Mouse (Mus musculus) hindbrain, postnatal 0 days (tissue): ENCODE data around the gene Ptchd1. TPM values are rescaled to one million over a fixed set of nuclear protein-coding genes. Genes with fewer than 3 reads are reported as not detected.
A peak's percentile ranks its signal among the peaks of the same experiment; 100 is the strongest.

ENCODE experiments used
- ATAC-seq: fragments of 200-750 bp; cut with Nextera tagmentation; 2 replicates; pipeline ENCODE4 v1.8.0; 2017; ENCODE audit warnings: mild to moderate bottlenecking, moderate TSS enrichment, moderate library complexity
- DNase-seq: peaks from one replicate; pipeline ENCODE4 v3.0.0-alpha.2; 2015; ENCODE audit warnings: low spot score
- H3K27ac ChIP-seq: fragments of 300-500 bp; sonication (generic); 2 replicates; pipeline ENCODE4 v1.5.1; 2014; ENCODE audit warnings: mild to moderate bottlenecking
- H3K27me3 ChIP-seq: fragments of 300-500 bp; sonication (generic); 2 replicates; pipeline ENCODE4 v1.6.1; 2014; ENCODE audit warnings: low read length, mixed read lengths; ENCODE audit not compliant: insufficient read depth
- H3K36me3 ChIP-seq: fragments of 300-500 bp; sonication (generic); 2 replicates; pipeline ENCODE4 v1.6.1; 2014; ENCODE audit warnings: low read length, mixed read lengths; ENCODE audit not compliant: insufficient read depth
- H3K4me1 ChIP-seq: fragments of 300-500 bp; sonication (generic); 2 replicates; pipeline ENCODE4 v1.6.1; 2014; ENCODE audit warnings: antibody characterized with exemption, low read length, mixed read lengths; ENCODE audit not compliant: insufficient read depth
- H3K4me2 ChIP-seq: fragments of 300-500 bp; sonication (generic); 2 replicates; pipeline ENCODE4 v1.6.1; 2014; ENCODE audit warnings: low read depth, mild to moderate bottlenecking, low read length, moderate library complexity, mixed read lengths
- H3K4me3 ChIP-seq: fragments of 300-500 bp; sonication (generic); 2 replicates; pipeline ENCODE4 v1.5.1; 2014; ENCODE audit warnings: low read length
- H3K9ac ChIP-seq: fragments of 300-500 bp; sonication (generic); replicated peaks from 2 replicates; pipeline ENCODE4 v1.6.1; 2014; ENCODE audit warnings: mild to moderate bottlenecking, low read length, moderate library complexity, mixed read lengths
- H3K9me3 ChIP-seq: fragments of 300-500 bp; sonication (generic); 2 replicates; pipeline ENCODE4 v1.6.1; 2016; ENCODE audit warnings: low read length, mixed read lengths
- CTCF ChIP-seq: IDR thresholded peaks from 2 replicates; pipeline ENCODE4 v1.5.1; 2016; ENCODE audit warnings: antibody characterized with exemption, control low read depth, low read depth
- WGBS: fragments of 180-500 bp; shearing (Covaris S2); extraction: QIAGEN DNeasy Blood & Tissue Kit; methylation state at CpG from one replicate; pipeline ENCODE4 v1.1.7; 2014; 5-methylcytosine and 5-hydroxymethylcytosine counted together
- polyA plus RNA-seq: library from polyadenylated mRNA; unstranded; fragments of >200 nt; fragmentation: Nextera tagmentation; extraction: Ambion mirVana; gene quantifications from 2 replicates; pipeline ENCODE4 v1.2.1, GENCODE M21; 2015
- total RNA-seq: library from RNA; depleted of rRNA; stranded (reverse); fragments of >200 nt; gene quantifications from 2 replicates; pipeline ENCODE4 v1.2.3, GENCODE M21; 2014; rRNA removed

The Ptchd1 gene
- 21.7 and 32.0 TPM in 2 replicates for total RNA-seq
- polyA plus RNA-seq = 14.1 and 15.1 TPM in 2 replicates

GRCm38 (mm10) chrX:155623701-155624281 lies at the start of gene Ptchd1:
Gene Ptchd1 (minus strand): TSS chrX:155623814.
- DNase-seq (peak; percentile 51), ATAC-seq (peak; percentile 81)
- H3K4me3 ChIP-seq = peak within 1 kb of the TSS; percentile 54
- no peaks in the 10 kb centered on the region for H3K4me1 ChIP-seq
- peak within 1 kb of the TSS; percentile 61 for H3K9ac ChIP-seq
- no peaks in the 10 kb centered on the region for H3K27me3 ChIP-seq
- no peak for TF ChIP-seq CTCF
- H3K36me3 ChIP-seq = no peaks in the 10 kb centered on the region
- WGBS = 51% methylated on average over 21 of the region's 34 CpGs
- peak within 1 kb of the TSS; percentile 79 for H3K27ac ChIP-seq
- H3K4me2 ChIP-seq = peak within 1 kb of the TSS; percentile 63
- H3K9me3 ChIP-seq = no peaks in the 10 kb centered on the region

- DNase-seq (no peak), ATAC-seq (no peak)
- Histone ChIP-seq H3K4me2 (no peak overlapping the region), H3K27me3 (no peaks in the 10 kb centered on the region), H3K4me1 (no peaks in the 10 kb centered on the region), H3K4me3 (no peak overlapping the region), H3K9ac (no peak overlapping the region), H3K27ac (no peak overlapping the region), H3K9me3 (no peaks in the 10 kb centered on the region), H3K36me3 (no peaks in the 10 kb centered on the region)
- TF ChIP-seq CTCF = no peak
- 65% methylated on average over 1 of the region's 1 CpGs for WGBS
Measured at GRCm38 (mm10) chrX:155657971-155658370, 34.4 kb upstream of the Ptchd1 start.

- H3K27ac ChIP-seq = no peak overlapping the region
- no peak for DNase-seq
- no peak overlapping the region for H3K9ac ChIP-seq
- TF ChIP-seq CTCF = no peak
- H3K27me3 ChIP-seq = no peaks in the 10 kb centered on the region
- no peaks in the 10 kb centered on the region for H3K9me3 ChIP-seq
- no peak overlapping the region for H3K4me3 ChIP-seq
- no peak for ATAC-seq
- no peaks in the 10 kb centered on the region for H3K36me3 ChIP-seq
- H3K4me1 ChIP-seq = no peaks in the 10 kb centered on the region
- no peak overlapping the region for H3K4me2 ChIP-seq
- WGBS = 87% methylated on average over 3 of the region's 3 CpGs
Measured at GRCm38 (mm10) chrX:155645975-155646374, 22.4 kb upstream of the Ptchd1 start.

- peak; percentile 14 for DNase-seq
Measured at GRCm38 (mm10) chrX:155643975-155644374, 20.4 kb upstream of the Ptchd1 start.

GRCm38 (mm10) chrX:155625671-155626196 lies 2.1 kb upstream of the Ptchd1 start:
- no peak for TF ChIP-seq CTCF
- ATAC-seq (no peak), DNase-seq (peak; percentile 2)
- H3K27ac ChIP-seq = no peak overlapping the region
- H3K4me3 ChIP-seq = peak overlapping the region; percentile 12
- H3K9me3 ChIP-seq = no peaks in the 10 kb centered on the region
- no peaks in the 10 kb centered on the region for H3K4me1 ChIP-seq
- no peaks in the 10 kb centered on the region for H3K27me3 ChIP-seq
- H3K4me2 ChIP-seq = peak overlapping the region; percentile 63
- H3K36me3 ChIP-seq = no peaks in the 10 kb centered on the region
- 23% methylated on average over 13 of the region's 13 CpGs for WGBS
- H3K9ac ChIP-seq = no peak overlapping the region

More at GRCm38 (mm10) chrX:155643975-155644374, 20.4 kb upstream of the Ptchd1 start:
- no peak for ATAC-seq
- peak; percentile 74 for TF ChIP-seq CTCF
- Histone ChIP-seq H3K4me3 (no peak overlapping the region), H3K4me1 (no peaks in the 10 kb centered on the region), H3K9ac (no peak overlapping the region), H3K9me3 (no peaks in the 10 kb centered on the region), H3K4me2 (no peak overlapping the region), H3K27ac (no peak overlapping the region), H3K36me3 (no peaks in the 10 kb centered on the region), H3K27me3 (no peaks in the 10 kb centered on the region)
- 15% methylated on average over 1 of the region's 1 CpGs for WGBS

GRCm38 (mm10) chrX:155624895-155625294 lies 1.3 kb upstream of the Ptchd1 start:
- no peak for TF ChIP-seq CTCF
- no peak overlapping the region for H3K9ac ChIP-seq
- no peaks in the 10 kb centered on the region for H3K9me3 ChIP-seq
- no peak for DNase-seq
- ATAC-seq = no peak
- H3K4me3 ChIP-seq = peak overlapping the region; percentile 54
- H3K27ac ChIP-seq = 0 out of 2 replicates have a peak overlapping the region, but pooled peaks have one; percentile 79
- no peaks in the 10 kb centered on the region for H3K4me1 ChIP-seq
- no peaks in the 10 kb centered on the region for H3K27me3 ChIP-seq
- 40% methylated on average over 15 of the region's 15 CpGs for WGBS
- no peaks in the 10 kb centered on the region for H3K36me3 ChIP-seq
- H3K4me2 ChIP-seq = peak overlapping the region; percentile 63

GRCm38 (mm10) chrX:155624341-155624841 lies 777 bp upstream of the Ptchd1 start, which contains the start of gene Gm15155:
Gene Gm15155 (plus strand): TSS chrX:155624741.
- Histone ChIP-seq H3K4me1 (no peaks in the 10 kb centered on the region), H3K9ac (peak within 1 kb of the TSS; percentile 61), H3K4me3 (peak within 1 kb of the TSS; percentile 54), H3K36me3 (no peaks in the 10 kb centered on the region), H3K27ac (peak within 1 kb of the TSS; percentile 79; the same call in 1 of the 2 replicates), H3K4me2 (peak within 1 kb of the TSS; percentile 63), H3K9me3 (no peaks in the 10 kb centered on the region), H3K27me3 (no peaks in the 10 kb centered on the region)
- TF ChIP-seq CTCF = peak; percentile 27
- 34% methylated on average over 19 of the region's 19 CpGs for WGBS
- DNase-seq (peak; percentile 50), ATAC-seq (peak; percentile 66)
